Mouse (Mus musculus): Measurements from ENCODE around the gene Hcls1. TPM values are rescaled to one million over a fixed set of nuclear protein-coding genes. Genes with fewer than 3 reads are reported as not detected.

Gene Hcls1
- polyA plus RNA-seq, 1 experiment from 2014 or later = 1.1 TPM

GRCm38 (mm10) chr16:36912311-36912710, 22.5 kb upstream of the Hcls1 start:
- H3K36me3 ChIP-seq (ENCODE audit: control insufficient read depth, insufficient read depth, low read length) = peaks cover 10% of the 10 kb centered on the region; the same call in 1 of the 2 replicates
- WGBS = 93% methylated on average over 13 of the region's 13 CpGs
- H3K4me2 ChIP-seq = no peak overlapping the region

GRCm38 (mm10) chr16:36914195-36914594, 20.6 kb upstream of the Hcls1 start:
- Histone ChIP-seq H3K36me3 (ENCODE audit: control insufficient read depth, insufficient read depth, low read length) (peaks cover 14% of the 10 kb centered on the region; the same call in 1 of the 2 replicates), H3K9me3 (ENCODE audit: control insufficient read depth, low read length) (no peaks in the 10 kb centered on the region), H3K4me1 (ENCODE audit: control insufficient read depth, insufficient read depth, low read length) (no peaks in the 10 kb centered on the region), H3K27me3 (ENCODE audit: control insufficient read depth, insufficient read depth, low read length) (no peaks in the 10 kb centered on the region), H3K4me3 (ENCODE audit: low read depth, low read length) (no peak overlapping the region), H3K4me2 (no peak overlapping the region), H3K9ac (ENCODE audit: low read length) (no peak overlapping the region), H3K27ac (ENCODE audit: low read depth, low read length) (no peak overlapping the region)
- DNase-seq (ENCODE audit: low spot score, missing footprints) (no peak), ATAC-seq (ENCODE audit: low FRiP score) (no peak)
- 94% methylated on average over 5 of the region's 5 CpGs for WGBS

More at GRCm38 (mm10) chr16:36912311-36912710, 22.5 kb upstream of the Hcls1 start:
- H3K27me3 ChIP-seq (ENCODE audit: control insufficient read depth, insufficient read depth, low read length) = no peaks in the 10 kb centered on the region
- DNase-seq (ENCODE audit: low spot score, missing footprints) (no peak), ATAC-seq (ENCODE audit: low FRiP score) (no peak)
- no peaks in the 10 kb centered on the region for H3K4me1 ChIP-seq (ENCODE audit: control insufficient read depth, insufficient read depth, low read length)
- H3K4me3 ChIP-seq (ENCODE audit: low read depth, low read length) = no peak overlapping the region
- H3K9ac ChIP-seq (ENCODE audit: low read length) = no peak overlapping the region
- H3K27ac ChIP-seq (ENCODE audit: low read depth, low read length) = no peak overlapping the region
- H3K9me3 ChIP-seq (ENCODE audit: control insufficient read depth, low read length) = no peaks in the 10 kb centered on the region

GRCm38 (mm10) chr16:36918505-36918904, 16.3 kb upstream of the Hcls1 start:
- Histone ChIP-seq H3K4me3 (ENCODE audit: low read depth, low read length) (no peak overlapping the region), H3K9me3 (ENCODE audit: control insufficient read depth, low read length) (no peaks in the 10 kb centered on the region), H3K27ac (ENCODE audit: low read depth, low read length) (no peak overlapping the region), H3K27me3 (ENCODE audit: control insufficient read depth, insufficient read depth, low read length) (no peaks in the 10 kb centered on the region), H3K4me1 (ENCODE audit: control insufficient read depth, insufficient read depth, low read length) (no peaks in the 10 kb centered on the region), H3K36me3 (ENCODE audit: control insufficient read depth, insufficient read depth, low read length) (peaks cover 20% of the 10 kb centered on the region; the same call in 1 of the 2 replicates), H3K4me2 (no peak overlapping the region), H3K9ac (ENCODE audit: low read length) (no peak overlapping the region)
- ATAC-seq (ENCODE audit: low FRiP score) (no peak), DNase-seq (ENCODE audit: low spot score, missing footprints) (no peak)
- 95% methylated on average over 10 of the region's 10 CpGs for WGBS

GRCm38 (mm10) chr16:36920410-36920809, 14.4 kb upstream of the Hcls1 start:
- 86% methylated on average over 3 of the region's 3 CpGs for WGBS

GRCm38 (mm10) chr16:36921067-36921613, 13.6 kb upstream of the Hcls1 start:
- peaks cover 10% of the 10 kb centered on the region; the same call in 1 of the 2 replicates for H3K36me3 ChIP-seq (ENCODE audit: control insufficient read depth, insufficient read depth, low read length)
- WGBS = 89% methylated on average over 8 of the region's 8 CpGs
- no peaks in the 10 kb centered on the region for H3K9me3 ChIP-seq (ENCODE audit: control insufficient read depth, low read length)
- no peak overlapping the region for H3K27ac ChIP-seq (ENCODE audit: low read depth, low read length)
- no peak overlapping the region for H3K4me3 ChIP-seq (ENCODE audit: low read depth, low read length)
- H3K4me2 ChIP-seq = no peak overlapping the region
- no peaks in the 10 kb centered on the region for H3K27me3 ChIP-seq (ENCODE audit: control insufficient read depth, insufficient read depth, low read length)
- DNase-seq (ENCODE audit: low spot score, missing footprints) (no peak), ATAC-seq (ENCODE audit: low FRiP score) (no peak)
- H3K4me1 ChIP-seq (ENCODE audit: control insufficient read depth, insufficient read depth, low read length) = no peaks in the 10 kb centered on the region
- H3K9ac ChIP-seq (ENCODE audit: low read length) = no peak overlapping the region

More at GRCm38 (mm10) chr16:36920410-36920809, 14.4 kb upstream of the Hcls1 start:
- no peak overlapping the region for H3K4me3 ChIP-seq (ENCODE audit: low read depth, low read length)
- no peaks in the 10 kb centered on the region for H3K9me3 ChIP-seq (ENCODE audit: control insufficient read depth, low read length)
- H3K27ac ChIP-seq (ENCODE audit: low read depth, low read length) = no peak overlapping the region
- no peaks in the 10 kb centered on the region for H3K27me3 ChIP-seq (ENCODE audit: control insufficient read depth, insufficient read depth, low read length)
- H3K4me1 ChIP-seq (ENCODE audit: control insufficient read depth, insufficient read depth, low read length) = no peaks in the 10 kb centered on the region
- H3K36me3 ChIP-seq (ENCODE audit: control insufficient read depth, insufficient read depth, low read length) = peaks cover 14% of the 10 kb centered on the region; the same call in 1 of the 2 replicates
- H3K9ac ChIP-seq (ENCODE audit: low read length) = no peak overlapping the region
- ATAC-seq (ENCODE audit: low FRiP score) (no peak), DNase-seq (ENCODE audit: low spot score, missing footprints) (no peak)
- H3K4me2 ChIP-seq = no peak overlapping the region

GRCm38 (mm10) chr16:36921980-36922379, 12.8 kb upstream of the Hcls1 start:
- H3K27ac ChIP-seq (ENCODE audit: low read depth, low read length) = no peak overlapping the region
- H3K27me3 ChIP-seq (ENCODE audit: control insufficient read depth, insufficient read depth, low read length) = no peaks in the 10 kb centered on the region
- no peak overlapping the region for H3K4me3 ChIP-seq (ENCODE audit: low read depth, low read length)
- ATAC-seq (ENCODE audit: low FRiP score) = no peak
- no peak overlapping the region for H3K4me2 ChIP-seq
- H3K36me3 ChIP-seq (ENCODE audit: control insufficient read depth, insufficient read depth, low read length) = peaks cover 13% of the 10 kb centered on the region; the same call in 1 of the 2 replicates
- no peak overlapping the region for H3K9ac ChIP-seq (ENCODE audit: low read length)
- no peaks in the 10 kb centered on the region for H3K9me3 ChIP-seq (ENCODE audit: control insufficient read depth, low read length)
- H3K4me1 ChIP-seq (ENCODE audit: control insufficient read depth, insufficient read depth, low read length) = no peaks in the 10 kb centered on the region
- 88% methylated on average over 6 of the region's 6 CpGs for WGBS
- no peak for DNase-seq (ENCODE audit: low spot score, missing footprints)

GRCm38 (mm10) chr16:36924312-36924711, 10.5 kb upstream of the Hcls1 start:
- H3K9ac ChIP-seq (ENCODE audit: low read length) = no peak overlapping the region
- ATAC-seq (ENCODE audit: low FRiP score) = no peak
- WGBS = 96% methylated on average over 8 of the region's 8 CpGs
- peaks cover 13% of the 10 kb centered on the region; the same call in 1 of the 2 replicates for H3K36me3 ChIP-seq (ENCODE audit: control insufficient read depth, insufficient read depth, low read length)
- H3K27ac ChIP-seq (ENCODE audit: low read depth, low read length) = no peak overlapping the region
- H3K4me1 ChIP-seq (ENCODE audit: control insufficient read depth, insufficient read depth, low read length) = no peaks in the 10 kb centered on the region
- no peaks in the 10 kb centered on the region for H3K27me3 ChIP-seq (ENCODE audit: control insufficient read depth, insufficient read depth, low read length)
- no peak for DNase-seq (ENCODE audit: low spot score, missing footprints)
- no peak overlapping the region for H3K4me3 ChIP-seq (ENCODE audit: low read depth, low read length)
- no peaks in the 10 kb centered on the region for H3K9me3 ChIP-seq (ENCODE audit: control insufficient read depth, low read length)
- no peak overlapping the region for H3K4me2 ChIP-seq

- 88% methylated on average over 6 of the region's 6 CpGs for WGBS
- H3K9me3 ChIP-seq (ENCODE audit: control insufficient read depth, low read length) = no peaks in the 10 kb centered on the region
- H3K9ac ChIP-seq (ENCODE audit: low read length) = no peak overlapping the region
- ATAC-seq (ENCODE audit: low FRiP score) (no peak), DNase-seq (ENCODE audit: low spot score, missing footprints) (no peak)
- no peak overlapping the region for H3K27ac ChIP-seq (ENCODE audit: low read depth, low read length)
- peaks cover 12% of the 10 kb centered on the region; the same call in 1 of the 2 replicates for H3K36me3 ChIP-seq (ENCODE audit: control insufficient read depth, insufficient read depth, low read length)
- no peaks in the 10 kb centered on the region for H3K27me3 ChIP-seq (ENCODE audit: control insufficient read depth, insufficient read depth, low read length)
- no peak overlapping the region for H3K4me3 ChIP-seq (ENCODE audit: low read depth, low read length)
- no peak overlapping the region for H3K4me2 ChIP-seq
- H3K4me1 ChIP-seq (ENCODE audit: control insufficient read depth, insufficient read depth, low read length) = no peaks in the 10 kb centered on the region
Observed at GRCm38 (mm10) chr16:36925351-36925750, 9.4 kb upstream of the Hcls1 start.

- ATAC-seq (ENCODE audit: low FRiP score) (no peak), DNase-seq (ENCODE audit: low spot score, missing footprints) (no peak)
- no peak overlapping the region for H3K4me3 ChIP-seq (ENCODE audit: low read depth, low read length)
- no peak overlapping the region for H3K4me2 ChIP-seq
- H3K27me3 ChIP-seq (ENCODE audit: control insufficient read depth, insufficient read depth, low read length) = no peaks in the 10 kb centered on the region
- H3K27ac ChIP-seq (ENCODE audit: low read depth, low read length) = no peak overlapping the region
- peaks cover 12% of the 10 kb centered on the region; the same call in 1 of the 2 replicates for H3K36me3 ChIP-seq (ENCODE audit: control insufficient read depth, insufficient read depth, low read length)
- H3K9ac ChIP-seq (ENCODE audit: low read length) = no peak overlapping the region
- H3K4me1 ChIP-seq (ENCODE audit: control insufficient read depth, insufficient read depth, low read length) = no peaks in the 10 kb centered on the region
- H3K9me3 ChIP-seq (ENCODE audit: control insufficient read depth, low read length) = no peaks in the 10 kb centered on the region
- 89% methylated on average over 6 of the region's 6 CpGs for WGBS
Observed at GRCm38 (mm10) chr16:36925797-36926196, 9.0 kb upstream of the Hcls1 start.

Measured in midbrain, embryonic 11.5 days (tissue).